Mouse (Mus musculus): Measurements from ENCODE around the gene Crim1.

DNA sequence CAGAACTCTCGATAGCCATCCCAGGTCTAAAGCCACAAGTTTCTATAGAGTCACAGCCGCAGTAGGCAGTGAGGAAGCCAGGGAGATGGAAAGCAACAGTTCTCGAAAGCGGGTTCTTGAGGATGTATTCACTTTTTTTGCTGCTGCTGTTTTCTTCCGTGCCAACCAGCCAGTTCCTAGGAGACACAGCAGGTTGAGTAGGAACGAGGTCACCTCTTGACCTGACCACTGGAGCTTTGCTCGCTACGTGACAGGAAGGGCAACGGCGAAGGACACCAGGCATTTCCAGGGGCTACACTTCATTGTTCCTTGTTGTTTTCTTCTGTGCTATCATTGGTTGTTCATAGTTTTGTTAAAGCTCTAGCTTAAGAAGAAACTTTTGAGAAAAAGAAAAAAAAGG, 174.7 kb downstream of the Crim1 start:
- TF ChIP-seq POLR2A (IDR thresholded peaks at IDR 0.05; ENCODE audit: low read depth, low read length) (no peak), CTCF (conservative IDR thresholded peaks at IDR 0.05; ENCODE audit: insufficient read depth, insufficient read length, low read depth, low read length) (no peak)
